Mouse (Mus musculus): Measurements from ENCODE around the gene Plekhf1. TPM values are rescaled to one million over a fixed set of nuclear protein-coding genes. Genes with fewer than 3 reads are reported as not detected.

The Plekhf1 gene
- 3.0 and 3.1 TPM in 2 replicates for polyA plus RNA-seq (2014; fragmentation: Nextera tagmentation; extraction: Ambion mirVana)

GRCm38 (mm10) chr7:38227900-38228298 is at the start of gene Plekhf1:
Gene Plekhf1 (minus strand): TSS chr7:38228016.
- under 1% methylated on average over 36 of the region's 36 CpGs for WGBS
- DNase-seq (ENCODE audit: low spot score) (peak; percentile 96), ATAC-seq (replicated peaks; ENCODE audit: insufficient number of reproducible peaks, low FRiP score, low TSS enrichment, low read depth) (peak; percentile 93)
- H3K27ac ChIP-seq (replicated peaks; ENCODE audit: low read depth, low read length), result peak within 1 kb of the TSS; percentile 53; the same call in 1 of the 2 replicates
- peak within 1 kb of the TSS; percentile 50 for H3K9ac ChIP-seq (replicated peaks; ENCODE audit: low read length)
- H3K4me3 ChIP-seq (ENCODE audit: low read depth, low read length), result peak within 1 kb of the TSS; percentile 51
- no peaks in the 10 kb centered on the region for H3K36me3 ChIP-seq (replicated peaks; ENCODE audit: control insufficient read depth, insufficient read depth, low read depth, low read length)
- no peaks in the 10 kb centered on the region for H3K4me1 ChIP-seq (ENCODE audit: control insufficient read depth, insufficient read depth, low read length)
- peaks cover 4% of the 10 kb centered on the region for H3K27me3 ChIP-seq (ENCODE audit: control insufficient read depth, insufficient read depth, low read length)
- peak within 1 kb of the TSS; percentile 88 for H3K4me2 ChIP-seq (ENCODE audit: low read depth, low read length)
- H3K9me3 ChIP-seq (replicated peaks; ENCODE audit: control insufficient read depth, low read length), result no peaks in the 10 kb centered on the region

- Histone ChIP-seq H3K4me2 (ENCODE audit: low read depth, low read length) (no peak overlapping the region), H3K9ac (replicated peaks; ENCODE audit: low read length) (no peak overlapping the region), H3K4me1 (ENCODE audit: control insufficient read depth, insufficient read depth, low read length) (no peaks in the 10 kb centered on the region), H3K36me3 (replicated peaks; ENCODE audit: control insufficient read depth, insufficient read depth, low read depth, low read length) (no peaks in the 10 kb centered on the region), H3K27me3 (ENCODE audit: control insufficient read depth, insufficient read depth, low read length) (no peaks in the 10 kb centered on the region), H3K9me3 (replicated peaks; ENCODE audit: control insufficient read depth, low read length) (no peaks in the 10 kb centered on the region), H3K4me3 (ENCODE audit: low read depth, low read length) (no peak overlapping the region), H3K27ac (replicated peaks; ENCODE audit: low read depth, low read length) (no peak overlapping the region)
- no peak for DNase-seq (ENCODE audit: low spot score)
- ATAC-seq (replicated peaks; ENCODE audit: insufficient number of reproducible peaks, low FRiP score, low TSS enrichment, low read depth), result no peak
These were observed 44.7 kb upstream of the Plekhf1 start for GRCm38 (mm10) chr7:38272551-38272950.

GRCm38 (mm10) chr7:38271859-38272258 is 44.0 kb upstream of the Plekhf1 start:
- no peak for DNase-seq (ENCODE audit: low spot score)
- Histone ChIP-seq H3K27me3 (ENCODE audit: control insufficient read depth, insufficient read depth, low read length) (no peaks in the 10 kb centered on the region), H3K27ac (replicated peaks; ENCODE audit: low read depth, low read length) (no peak overlapping the region), H3K9ac (replicated peaks; ENCODE audit: low read length) (no peak overlapping the region; the same call in 1 of the 2 replicates), H3K9me3 (replicated peaks; ENCODE audit: control insufficient read depth, low read length) (no peaks in the 10 kb centered on the region), H3K36me3 (replicated peaks; ENCODE audit: control insufficient read depth, insufficient read depth, low read depth, low read length) (no peaks in the 10 kb centered on the region), H3K4me1 (ENCODE audit: control insufficient read depth, insufficient read depth, low read length) (no peaks in the 10 kb centered on the region), H3K4me2 (ENCODE audit: low read depth, low read length) (peak overlapping the region; percentile 50), H3K4me3 (ENCODE audit: low read depth, low read length) (peak overlapping the region; percentile 75)
- WGBS, result 13% methylated on average over 4 of the region's 4 CpGs
- 0 out of 2 replicates have a peak, but pooled peaks have one; percentile 35 for ATAC-seq (replicated peaks; ENCODE audit: insufficient number of reproducible peaks, low FRiP score, low TSS enrichment, low read depth)

- DNase-seq (ENCODE audit: low spot score) (no peak), ATAC-seq (replicated peaks; ENCODE audit: insufficient number of reproducible peaks, low FRiP score, low TSS enrichment, low read depth) (no peak)
- Histone ChIP-seq H3K36me3 (replicated peaks; ENCODE audit: control insufficient read depth, insufficient read depth, low read depth, low read length) (no peaks in the 10 kb centered on the region), H3K4me1 (ENCODE audit: control insufficient read depth, insufficient read depth, low read length) (no peaks in the 10 kb centered on the region), H3K27me3 (ENCODE audit: control insufficient read depth, insufficient read depth, low read length) (no peaks in the 10 kb centered on the region), H3K4me3 (ENCODE audit: low read depth, low read length) (peak overlapping the region; percentile 75), H3K9me3 (replicated peaks; ENCODE audit: control insufficient read depth, low read length) (no peaks in the 10 kb centered on the region), H3K27ac (replicated peaks; ENCODE audit: low read depth, low read length) (no peak overlapping the region), H3K4me2 (ENCODE audit: low read depth, low read length) (peak overlapping the region; percentile 50), H3K9ac (replicated peaks; ENCODE audit: low read length) (peak overlapping the region; percentile 82)
- WGBS, result under 1% methylated on average over 11 of the region's 11 CpGs
These were observed 43.6 kb upstream of the Plekhf1 start for GRCm38 (mm10) chr7:38271511-38271811.

GRCm38 (mm10) chr7:38270703-38271510 is 43.1 kb upstream of the Plekhf1 start, which contains the start of gene Pop4:
Gene Pop4 (minus strand): TSS chr7:38271423.
- no peaks in the 10 kb centered on the region for H3K9me3 ChIP-seq (replicated peaks; ENCODE audit: control insufficient read depth, low read length)
- no peaks in the 10 kb centered on the region for H3K27me3 ChIP-seq (ENCODE audit: control insufficient read depth, insufficient read depth, low read length)
- peak within 1 kb of the TSS; percentile 76 for H3K4me2 ChIP-seq (ENCODE audit: low read depth, low read length)
- peak within 1 kb of the TSS; percentile 82 for H3K9ac ChIP-seq (replicated peaks; ENCODE audit: low read length)
- DNase-seq (ENCODE audit: low spot score) (peak; percentile 95), ATAC-seq (replicated peaks; ENCODE audit: insufficient number of reproducible peaks, low FRiP score, low TSS enrichment, low read depth) (peak; percentile 95)
- no peaks in the 10 kb centered on the region for H3K4me1 ChIP-seq (ENCODE audit: control insufficient read depth, insufficient read depth, low read length)
- no peaks in the 10 kb centered on the region; the same call in 1 of the 2 replicates for H3K36me3 ChIP-seq (replicated peaks; ENCODE audit: control insufficient read depth, insufficient read depth, low read depth, low read length)
- WGBS, result under 1% methylated on average over 38 of the region's 38 CpGs
- peak within 1 kb of the TSS; percentile 75 for H3K4me3 ChIP-seq (ENCODE audit: low read depth, low read length)
- no peak within 1 kb of the TSS; the same call in 1 of the 2 replicates for H3K27ac ChIP-seq (replicated peaks; ENCODE audit: low read depth, low read length)

- H3K27me3 ChIP-seq (ENCODE audit: control insufficient read depth, insufficient read depth, low read length), result no peaks in the 10 kb centered on the region
- DNase-seq (ENCODE audit: low spot score) (peak; percentile 57), ATAC-seq (replicated peaks; ENCODE audit: insufficient number of reproducible peaks, low FRiP score, low TSS enrichment, low read depth) (no peak)
- H3K27ac ChIP-seq (replicated peaks; ENCODE audit: low read depth, low read length), result no peak overlapping the region
- 91% methylated on average over 8 of the region's 8 CpGs for WGBS
- H3K36me3 ChIP-seq (replicated peaks; ENCODE audit: control insufficient read depth, insufficient read depth, low read depth, low read length), result peaks cover 9% of the 10 kb centered on the region
- H3K4me3 ChIP-seq (ENCODE audit: low read depth, low read length), result no peak overlapping the region
- H3K4me2 ChIP-seq (ENCODE audit: low read depth, low read length), result no peak overlapping the region
- no peak overlapping the region for H3K9ac ChIP-seq (replicated peaks; ENCODE audit: low read length)
- no peaks in the 10 kb centered on the region for H3K4me1 ChIP-seq (ENCODE audit: control insufficient read depth, insufficient read depth, low read length)
- H3K9me3 ChIP-seq (replicated peaks; ENCODE audit: control insufficient read depth, low read length), result no peaks in the 10 kb centered on the region
These were observed 39.3 kb upstream of the Plekhf1 start for GRCm38 (mm10) chr7:38267006-38267680.

GRCm38 (mm10) chr7:38262406-38262805 is 34.6 kb upstream of the Plekhf1 start:
- ATAC-seq (replicated peaks; ENCODE audit: insufficient number of reproducible peaks, low FRiP score, low TSS enrichment, low read depth) (no peak), DNase-seq (ENCODE audit: low spot score) (no peak)
- no peak overlapping the region for H3K4me3 ChIP-seq (ENCODE audit: low read depth, low read length)
- H3K36me3 ChIP-seq (replicated peaks; ENCODE audit: control insufficient read depth, insufficient read depth, low read depth, low read length), result peaks cover 9% of the 10 kb centered on the region
- no peaks in the 10 kb centered on the region for H3K4me1 ChIP-seq (ENCODE audit: control insufficient read depth, insufficient read depth, low read length)
- H3K27me3 ChIP-seq (ENCODE audit: control insufficient read depth, insufficient read depth, low read length), result no peaks in the 10 kb centered on the region
- no peak overlapping the region for H3K9ac ChIP-seq (replicated peaks; ENCODE audit: low read length)
- WGBS, result 91% methylated on average over 5 of the region's 5 CpGs
- no peaks in the 10 kb centered on the region for H3K9me3 ChIP-seq (replicated peaks; ENCODE audit: control insufficient read depth, low read length)
- H3K27ac ChIP-seq (replicated peaks; ENCODE audit: low read depth, low read length), result no peak overlapping the region
- no peak overlapping the region for H3K4me2 ChIP-seq (ENCODE audit: low read depth, low read length)

- H3K27me3 ChIP-seq (ENCODE audit: control insufficient read depth, insufficient read depth, low read length), result no peaks in the 10 kb centered on the region
- H3K27ac ChIP-seq (replicated peaks; ENCODE audit: low read depth, low read length), result no peak overlapping the region
- WGBS, result 85% methylated on average over 2 of the region's 2 CpGs
- H3K4me2 ChIP-seq (ENCODE audit: low read depth, low read length), result no peak overlapping the region
- no peak for DNase-seq (ENCODE audit: low spot score)
- H3K9ac ChIP-seq (replicated peaks; ENCODE audit: low read length), result no peak overlapping the region
- H3K36me3 ChIP-seq (replicated peaks; ENCODE audit: control insufficient read depth, insufficient read depth, low read depth, low read length), result peaks cover 5% of the 10 kb centered on the region
- H3K9me3 ChIP-seq (replicated peaks; ENCODE audit: control insufficient read depth, low read length), result no peaks in the 10 kb centered on the region
- H3K4me3 ChIP-seq (ENCODE audit: low read depth, low read length), result no peak overlapping the region
- no peak for ATAC-seq (replicated peaks; ENCODE audit: insufficient number of reproducible peaks, low FRiP score, low TSS enrichment, low read depth)
- no peaks in the 10 kb centered on the region for H3K4me1 ChIP-seq (ENCODE audit: control insufficient read depth, insufficient read depth, low read length)
These were observed 31.8 kb upstream of the Plekhf1 start for GRCm38 (mm10) chr7:38259631-38260030.

Data from embryonic facial prominence, embryonic 11.5 days (tissue).